Mouse (Mus musculus) liver, embryonic 12.5 days (tissue): ENCODE data around the gene Ap1g1. TPM values are rescaled to one million over a fixed set of nuclear protein-coding genes. Genes with fewer than 3 reads are reported as not detected.
"Not testable (repeated sequence)": the region's sequence is repeated elsewhere in the genome, so short reads cannot be mapped to it uniquely, and the experiment has no call there.

Source experiments
- ATAC-seq: fragments of 200-750 bp; cut with Nextera tagmentation; 2 replicates; pipeline ENCODE4 v1.8.0; 2017; ENCODE audit warnings: moderate number of reproducible peaks, mild to moderate bottlenecking, moderate library complexity
- H3K27ac ChIP-seq: fragments of 300-500 bp; sonication (generic); 2 replicates; pipeline ENCODE4 v1.5.1; 2016; ENCODE audit warnings: mild to moderate bottlenecking
- H3K27me3 ChIP-seq: fragments of 300-500 bp; sonication (generic); replicated peaks from 2 replicates; pipeline ENCODE4 v1.6.1; 2016; ENCODE audit warnings: mild to moderate bottlenecking, moderate library complexity
- H3K36me3 ChIP-seq: fragments of 300-500 bp; sonication (generic); 2 replicates; pipeline ENCODE4 v1.6.1; 2016; ENCODE audit warnings: mild to moderate bottlenecking, moderate library complexity
- H3K4me1 ChIP-seq: fragments of 300-500 bp; sonication (generic); 2 replicates; pipeline ENCODE4 v1.6.1; 2016
- H3K4me2 ChIP-seq: fragments of 300-500 bp; sonication (generic); 2 replicates; pipeline ENCODE4 v1.6.1; 2016; ENCODE audit warnings: mild to moderate bottlenecking, moderate library complexity
- H3K4me3 ChIP-seq: fragments of 300-500 bp; sonication (generic); 2 replicates; pipeline ENCODE4 v1.5.1; 2016; ENCODE audit warnings: mild to moderate bottlenecking, moderate library complexity
- H3K9ac ChIP-seq: fragments of 300-500 bp; sonication (generic); 2 replicates; pipeline ENCODE4 v1.6.1; 2016; ENCODE audit warnings: mild to moderate bottlenecking, moderate library complexity
- H3K9me3 ChIP-seq: fragments of 300-500 bp; sonication (generic); replicated peaks from 2 replicates; pipeline ENCODE4 v1.6.1; 2016; ENCODE audit warnings: mild to moderate bottlenecking, moderate library complexity
- WGBS: fragments of 180-500 bp; shearing (Covaris S2); methylation state at CpG from one replicate; pipeline ENCODE4 v1.1.7; 2016; ENCODE audit not compliant: insufficient replicate concordance; 5-methylcytosine and 5-hydroxymethylcytosine counted together
- polyA plus RNA-seq: library from polyadenylated mRNA; unstranded; fragments of >200 nt; fragmentation: Nextera tagmentation; extraction: Ambion mirVana; gene quantifications from 2 replicates; pipeline ENCODE4 v1.2.1, GENCODE M21; 2016

The Ap1g1 gene
- polyA plus RNA-seq, 1 experiment from 2014 or later = 25.8 TPM

- H3K4me1 ChIP-seq = peaks cover 74% of the 10 kb centered on the region
- WGBS = under 1% methylated on average over 75 of the region's 78 CpGs
- ATAC-seq = peak; percentile 65
Measured at GRCm38 (mm10) chr8:109868680-109869361, 90.5 kb downstream of the Ap1g1 start.

GRCm38 (mm10) chr8:109871056-109871455, 92.7 kb downstream of the Ap1g1 start:
- Histone ChIP-seq H3K9ac (peak overlapping the region; percentile 40; the same call in 1 of the 2 replicates), H3K9me3 (no peaks in the 10 kb centered on the region), H3K27me3 (no peaks in the 10 kb centered on the region), H3K4me3 (peak overlapping the region; percentile 9), H3K36me3 (peaks cover 22% of the 10 kb centered on the region), H3K27ac (peak overlapping the region; percentile 55; the same call in 1 of the 2 replicates), H3K4me2 (peak overlapping the region; percentile 45), H3K4me1 (peaks cover 57% of the 10 kb centered on the region)
- ATAC-seq = no peak
- 34% methylated on average over 1 of the region's 1 CpGs for WGBS

More at GRCm38 (mm10) chr8:109868680-109869361, 90.5 kb downstream of the Ap1g1 start:
- Histone ChIP-seq H3K27ac (peak overlapping the region; percentile 91), H3K27me3 (no peaks in the 10 kb centered on the region), H3K9ac (peak overlapping the region; percentile 97), H3K4me3 (peak overlapping the region; percentile 92), H3K9me3 (no peaks in the 10 kb centered on the region), H3K4me2 (peak overlapping the region; percentile 92), H3K36me3 (peaks cover 19% of the 10 kb centered on the region)

- H3K4me3 ChIP-seq, ATAC-seq, H3K4me2 ChIP-seq, H3K27me3 ChIP-seq, H3K27ac ChIP-seq, H3K9ac ChIP-seq, H3K9me3 ChIP-seq: not testable (repeated sequence)
- peaks cover 37% of the 10 kb centered on the region for H3K4me1 ChIP-seq
- WGBS = 92% methylated on average over 3 of the region's 3 CpGs
- H3K36me3 ChIP-seq = peaks cover 49% of the 10 kb centered on the region
Measured at GRCm38 (mm10) chr8:109873800-109874199, 95.4 kb downstream of the Ap1g1 start.

- no peak for ATAC-seq
- peaks cover 67% of the 10 kb centered on the region for H3K36me3 ChIP-seq
- 0 out of 2 replicates have a peak, but pooled peaks cover 4% of the 10 kb centered on the region for H3K4me1 ChIP-seq
- no peak overlapping the region for H3K4me2 ChIP-seq
- H3K4me3 ChIP-seq = no peak overlapping the region
- no peak overlapping the region for H3K27ac ChIP-seq
- H3K9ac ChIP-seq = no peak overlapping the region
- no peaks in the 10 kb centered on the region for H3K27me3 ChIP-seq
- no peaks in the 10 kb centered on the region for H3K9me3 ChIP-seq
- 88% methylated on average over 5 of the region's 5 CpGs for WGBS
Measured at GRCm38 (mm10) chr8:109880012-109880662, 101.8 kb downstream of the Ap1g1 start.

GRCm38 (mm10) chr8:109885294-109885693, 106.9 kb downstream of the Ap1g1 start:
- Histone ChIP-seq H3K4me2 (no peak overlapping the region), H3K9ac (no peak overlapping the region), H3K36me3 (peaks cover 70% of the 10 kb centered on the region), H3K4me1 (0 out of 2 replicates have a peak, but pooled peaks cover 4% of the 10 kb centered on the region), H3K27me3 (no peaks in the 10 kb centered on the region), H3K4me3 (no peak overlapping the region), H3K9me3 (no peaks in the 10 kb centered on the region), H3K27ac (no peak overlapping the region)
- ATAC-seq = no peak

DNA sequence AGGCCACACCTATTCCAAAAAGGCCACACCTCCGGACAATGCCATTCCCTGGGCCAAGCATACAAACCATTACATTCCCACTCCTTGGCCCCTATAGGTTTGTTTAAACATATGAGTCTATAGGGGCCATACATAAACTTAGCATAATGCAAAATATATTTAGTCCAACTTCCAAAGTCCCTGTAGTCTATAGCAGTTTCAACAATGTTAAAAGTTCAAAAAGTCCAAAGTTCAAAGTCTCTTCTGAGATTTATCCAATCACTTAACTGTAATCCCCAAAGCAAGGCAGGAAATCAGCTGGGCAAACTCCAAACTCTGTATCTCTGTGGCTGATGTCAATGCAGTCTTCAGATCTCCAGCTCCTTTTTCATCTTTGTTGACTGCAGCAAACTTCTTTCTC, 110.9 kb downstream of the Ap1g1 start:
- Histone ChIP-seq H3K9me3 (no peaks in the 10 kb centered on the region), H3K4me2 (no peak overlapping the region), H3K4me3 (no peak overlapping the region), H3K9ac (no peak overlapping the region), H3K27me3 (no peaks in the 10 kb centered on the region), H3K4me1 (peaks cover 15% of the 10 kb centered on the region), H3K27ac (no peak overlapping the region), H3K36me3 (peaks cover 59% of the 10 kb centered on the region)
- no peak for ATAC-seq
- WGBS = 83% methylated on average over 1 of the region's 1 CpGs

- Histone ChIP-seq H3K27ac (no peak overlapping the region), H3K4me1 (peaks cover 15% of the 10 kb centered on the region), H3K9me3 (no peaks in the 10 kb centered on the region), H3K4me2 (no peak overlapping the region), H3K36me3 (peaks cover 60% of the 10 kb centered on the region), H3K4me3 (no peak overlapping the region), H3K27me3 (no peaks in the 10 kb centered on the region), H3K9ac (no peak overlapping the region)
- ATAC-seq = no peak
- WGBS = 71% methylated on average over 3 of the region's 3 CpGs
Measured at GRCm38 (mm10) chr8:109890794-109891585, 112.6 kb downstream of the Ap1g1 start.

- no peaks in the 10 kb centered on the region for H3K27me3 ChIP-seq
- H3K36me3 ChIP-seq = peaks cover 43% of the 10 kb centered on the region
- H3K9me3 ChIP-seq = no peaks in the 10 kb centered on the region
- H3K4me3 ChIP-seq = no peak overlapping the region
- peaks cover 14% of the 10 kb centered on the region for H3K4me1 ChIP-seq
- ATAC-seq = no peak
- no peak overlapping the region for H3K27ac ChIP-seq
- no peak overlapping the region for H3K4me2 ChIP-seq
- 90% methylated on average over 1 of the region's 1 CpGs for WGBS
- H3K9ac ChIP-seq = no peak overlapping the region
Measured at GRCm38 (mm10) chr8:109894636-109895035, 116.3 kb downstream of the Ap1g1 start.

DNA sequence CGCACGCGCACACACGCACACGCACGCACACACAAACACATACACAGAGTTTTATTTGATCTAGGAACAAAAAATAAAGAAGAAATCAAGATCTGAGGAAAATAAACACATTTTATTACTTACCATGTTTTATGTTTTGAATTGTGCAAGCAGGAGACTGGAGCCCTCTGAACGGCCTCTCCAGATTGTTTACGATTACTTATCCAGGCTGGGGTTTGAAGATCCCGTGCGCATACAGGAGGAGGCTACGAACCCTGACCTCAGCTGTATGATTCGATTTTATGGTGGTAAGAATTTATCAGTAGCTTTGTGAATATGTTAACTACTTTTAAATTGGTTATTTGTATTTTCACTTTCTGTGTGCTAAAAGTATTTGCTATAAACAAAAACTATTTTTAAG, 117.0 kb downstream of the Ap1g1 start:
- H3K9ac ChIP-seq = no peak overlapping the region
- no peaks in the 10 kb centered on the region for H3K27me3 ChIP-seq
- H3K4me2 ChIP-seq = no peak overlapping the region
- no peak overlapping the region for H3K4me3 ChIP-seq
- WGBS = 95% methylated on average over 12 of the region's 12 CpGs
- peaks cover 14% of the 10 kb centered on the region for H3K4me1 ChIP-seq
- peaks cover 40% of the 10 kb centered on the region for H3K36me3 ChIP-seq
- ATAC-seq = no peak
- no peaks in the 10 kb centered on the region for H3K9me3 ChIP-seq
- no peak overlapping the region for H3K27ac ChIP-seq

GRCm38 (mm10) chr8:109902379-109902778, 124.0 kb downstream of the Ap1g1 start:
- Histone ChIP-seq H3K4me3 (no peak overlapping the region), H3K27me3 (no peaks in the 10 kb centered on the region), H3K4me1 (0 out of 2 replicates have a peak, but pooled peaks cover 2% of the 10 kb centered on the region), H3K9me3 (no peaks in the 10 kb centered on the region), H3K36me3 (peaks cover 58% of the 10 kb centered on the region), H3K27ac (no peak overlapping the region), H3K9ac (no peak overlapping the region), H3K4me2 (no peak overlapping the region)
- ATAC-seq = no peak

DNA sequence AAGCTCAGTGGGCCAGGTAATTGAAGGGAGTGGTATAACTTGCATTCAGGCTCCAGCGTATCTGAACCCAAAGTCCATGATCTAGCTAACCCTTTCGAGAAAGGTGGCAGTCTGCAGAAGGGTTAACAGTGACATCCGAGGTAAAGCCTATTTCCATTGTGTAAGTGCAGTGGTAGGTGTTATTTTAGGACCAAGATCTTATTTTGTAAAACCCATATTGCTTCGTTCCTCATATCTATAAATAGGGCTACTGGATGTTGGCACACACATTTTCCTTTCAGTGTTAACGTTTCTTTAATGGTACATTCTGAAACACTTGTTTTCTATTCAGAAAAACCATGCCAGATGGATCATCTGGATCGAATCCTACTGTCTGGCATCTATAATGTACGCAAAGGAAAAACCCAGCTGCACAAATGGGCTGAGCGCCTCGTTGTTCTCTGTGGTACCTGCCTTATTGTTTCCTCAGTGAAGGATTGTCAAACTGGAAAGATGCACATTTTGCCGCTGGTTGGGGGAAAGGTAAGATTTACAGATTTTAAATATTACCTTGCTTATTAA, 125.6 kb downstream of the Ap1g1 start:
- 79% methylated on average over 10 of the region's 10 CpGs for WGBS
- Histone ChIP-seq H3K36me3 (peaks cover 72% of the 10 kb centered on the region), H3K4me2 (no peak overlapping the region), H3K4me3 (no peak overlapping the region), H3K9me3 (no peaks in the 10 kb centered on the region), H3K4me1 (0 out of 2 replicates have a peak, but pooled peaks cover 2% of the 10 kb centered on the region), H3K27me3 (no peaks in the 10 kb centered on the region), H3K27ac (no peak overlapping the region), H3K9ac (no peak overlapping the region)
- no peak for ATAC-seq
